Mouse (Mus musculus): ENCODE data around the gene H1foo. TPM values are rescaled to one million over a fixed set of nuclear protein-coding genes. Genes with fewer than 3 reads are reported as not detected.

H1foo gene
- polyA plus RNA-seq, 1 experiment from 2014 or later = not detected

- Histone ChIP-seq H3K4me2 (replicated peaks; ENCODE audit: low read depth) (no peak overlapping the region), H3K9ac (ENCODE audit: low read depth, low read length) (no peak overlapping the region), H3K27ac (ENCODE audit: low read depth, low read length) (no peak overlapping the region), H3K4me3 (ENCODE audit: low read depth, low read length) (no peak overlapping the region), H3K27me3 (replicated peaks; ENCODE audit: control insufficient read depth, insufficient read depth, low read length) (no peaks in the 10 kb centered on the region), H3K36me3 (ENCODE audit: control insufficient read depth, insufficient read depth) (peaks cover 20% of the 10 kb centered on the region; the same call in 1 of the 2 replicates), H3K4me1 (replicated peaks; ENCODE audit: control insufficient read depth, insufficient read depth, low read length) (no peaks in the 10 kb centered on the region), H3K9me3 (ENCODE audit: control insufficient read depth) (no peaks in the 10 kb centered on the region)
- no peak for TF ChIP-seq CTCF (IDR thresholded peaks at IDR 0.05; ENCODE audit: low read depth)
- 79% methylated on average over 16 of the region's 16 CpGs for WGBS
- ATAC-seq = no peak
Measured at GRCm38 (mm10) chr6:115973881-115974662, 29.3 kb downstream of the H1foo start.

- Histone ChIP-seq H3K9me3 (ENCODE audit: control insufficient read depth) (no peaks in the 10 kb centered on the region), H3K27me3 (replicated peaks; ENCODE audit: control insufficient read depth, insufficient read depth, low read length) (no peaks in the 10 kb centered on the region), H3K4me3 (ENCODE audit: low read depth, low read length) (no peak overlapping the region), H3K4me1 (replicated peaks; ENCODE audit: control insufficient read depth, insufficient read depth, low read length) (no peaks in the 10 kb centered on the region), H3K4me2 (replicated peaks; ENCODE audit: low read depth) (no peak overlapping the region), H3K9ac (ENCODE audit: low read depth, low read length) (no peak overlapping the region), H3K36me3 (ENCODE audit: control insufficient read depth, insufficient read depth) (peaks cover 12% of the 10 kb centered on the region; the same call in 1 of the 2 replicates), H3K27ac (ENCODE audit: low read depth, low read length) (no peak overlapping the region)
- 77% methylated on average over 8 of the region's 8 CpGs for WGBS
- TF ChIP-seq CTCF (IDR thresholded peaks at IDR 0.05; ENCODE audit: low read depth) = no peak
- ATAC-seq = no peak
Measured at GRCm38 (mm10) chr6:115975606-115976005, 30.9 kb downstream of the H1foo start.

- ATAC-seq = no peak
- Histone ChIP-seq H3K4me3 (ENCODE audit: low read depth, low read length) (no peak overlapping the region), H3K36me3 (ENCODE audit: control insufficient read depth, insufficient read depth) (peaks cover 11% of the 10 kb centered on the region; the same call in 1 of the 2 replicates), H3K27me3 (replicated peaks; ENCODE audit: control insufficient read depth, insufficient read depth, low read length) (no peaks in the 10 kb centered on the region), H3K27ac (ENCODE audit: low read depth, low read length) (no peak overlapping the region), H3K9ac (ENCODE audit: low read depth, low read length) (no peak overlapping the region), H3K4me1 (replicated peaks; ENCODE audit: control insufficient read depth, insufficient read depth, low read length) (no peaks in the 10 kb centered on the region), H3K4me2 (replicated peaks; ENCODE audit: low read depth) (no peak overlapping the region), H3K9me3 (ENCODE audit: control insufficient read depth) (no peaks in the 10 kb centered on the region)
- 57% methylated on average over 15 of the region's 15 CpGs for WGBS
- no peak for TF ChIP-seq CTCF (IDR thresholded peaks at IDR 0.05; ENCODE audit: low read depth)
Measured at GRCm38 (mm10) chr6:115977810-115978209, 33.1 kb downstream of the H1foo start.

GRCm38 (mm10) chr6:115978596-115978995, 33.9 kb downstream of the H1foo start:
- Histone ChIP-seq H3K4me2 (replicated peaks; ENCODE audit: low read depth) (no peak overlapping the region), H3K27ac (ENCODE audit: low read depth, low read length) (no peak overlapping the region), H3K4me3 (ENCODE audit: low read depth, low read length) (no peak overlapping the region), H3K9me3 (ENCODE audit: control insufficient read depth) (no peaks in the 10 kb centered on the region), H3K27me3 (replicated peaks; ENCODE audit: control insufficient read depth, insufficient read depth, low read length) (no peaks in the 10 kb centered on the region), H3K36me3 (ENCODE audit: control insufficient read depth, insufficient read depth) (peaks cover 11% of the 10 kb centered on the region; the same call in 1 of the 2 replicates), H3K9ac (ENCODE audit: low read depth, low read length) (no peak overlapping the region), H3K4me1 (replicated peaks; ENCODE audit: control insufficient read depth, insufficient read depth, low read length) (no peaks in the 10 kb centered on the region)
- peak; percentile 43 for TF ChIP-seq CTCF (IDR thresholded peaks at IDR 0.05; ENCODE audit: low read depth)
- WGBS = 77% methylated on average over 8 of the region's 8 CpGs
- ATAC-seq = no peak

- WGBS = 55% methylated on average over 7 of the region's 7 CpGs
- Histone ChIP-seq H3K9me3 (ENCODE audit: control insufficient read depth) (no peaks in the 10 kb centered on the region), H3K36me3 (ENCODE audit: control insufficient read depth, insufficient read depth) (no peaks in the 10 kb centered on the region; the same call in 1 of the 2 replicates), H3K4me1 (replicated peaks; ENCODE audit: control insufficient read depth, insufficient read depth, low read length) (no peaks in the 10 kb centered on the region), H3K27me3 (replicated peaks; ENCODE audit: control insufficient read depth, insufficient read depth, low read length) (no peaks in the 10 kb centered on the region), H3K4me3 (ENCODE audit: low read depth, low read length) (no peak overlapping the region), H3K4me2 (replicated peaks; ENCODE audit: low read depth) (no peak overlapping the region), H3K27ac (ENCODE audit: low read depth, low read length) (0 out of 2 replicates have a peak overlapping the region, but pooled peaks have one; percentile 7), H3K9ac (ENCODE audit: low read depth, low read length) (no peak overlapping the region)
- ATAC-seq = no peak
- no peak for TF ChIP-seq CTCF (IDR thresholded peaks at IDR 0.05; ENCODE audit: low read depth)
Measured at GRCm38 (mm10) chr6:115982889-115983288, 38.2 kb downstream of the H1foo start.

GRCm38 (mm10) chr6:115983306-115984038, 38.7 kb downstream of the H1foo start:
- Histone ChIP-seq H3K9me3 (ENCODE audit: control insufficient read depth) (no peaks in the 10 kb centered on the region), H3K4me3 (ENCODE audit: low read depth, low read length) (no peak overlapping the region), H3K4me1 (replicated peaks; ENCODE audit: control insufficient read depth, insufficient read depth, low read length) (no peaks in the 10 kb centered on the region), H3K9ac (ENCODE audit: low read depth, low read length) (no peak overlapping the region), H3K36me3 (ENCODE audit: control insufficient read depth, insufficient read depth) (no peaks in the 10 kb centered on the region), H3K27ac (ENCODE audit: low read depth, low read length) (0 out of 2 replicates have a peak overlapping the region, but pooled peaks have one; percentile 7), H3K4me2 (replicated peaks; ENCODE audit: low read depth) (no peak overlapping the region), H3K27me3 (replicated peaks; ENCODE audit: control insufficient read depth, insufficient read depth, low read length) (no peaks in the 10 kb centered on the region)
- no peak for TF ChIP-seq CTCF (IDR thresholded peaks at IDR 0.05; ENCODE audit: low read depth)
- 67% methylated on average over 12 of the region's 12 CpGs for whole genome bisulfite sequencing
- no peak for ATAC-seq
